8 mouse cellular contexts compared by ENCODE assay signal in genomic region chr11:96696842-96697455, GRCm38 (mm10).
DNase-seq lines count a peak whose midpoint lies in the region; ATAC-seq and TF ChIP-seq lines count a peak whose summit lies in the region.

No protein-coding gene starts in this region.

- peaks cover 13 to 20% of the 10 kb centered on the region in 2 experiments for H3K27me3 ChIP-seq in MEL (ENCODE audit: control insufficient read depth in 1 of 2, insufficient read depth in 2 of 2, low read length in 2 of 2)
- H3K27me3 ChIP-seq in midbrain, embryonic 14.5 days (ENCODE audit: control insufficient read depth, insufficient read depth, low read length) = no peaks in the 10 kb centered on the region

- H3K4me3 ChIP-seq in MEL (ENCODE audit: control insufficient read depth in 1 of 2, insufficient read depth in 1 of 2, low read depth in 2 of 2, low read length in 2 of 2) = no peak overlapping the region
- H3K4me3 ChIP-seq in midbrain, embryonic 14.5 days (replicated peaks; ENCODE audit: low read depth, low read length) = no peak overlapping the region

- H3K79me2 ChIP-seq in MEL (ENCODE audit: control insufficient read depth, insufficient read depth, low read length, poor library complexity) = no peaks in the 10 kb centered on the region

- ATAC-seq in midbrain, embryonic 14.5 days (ENCODE audit: low FRiP score, low TSS enrichment) = no peak
- no peak for ATAC-seq in megakaryocyte-erythroid progenitor cell, adult 5-6 weeks (replicated peaks; ENCODE audit: low FRiP score, low TSS enrichment, poor library complexity, severe bottlenecking)
- no peak for ATAC-seq in monocyte, adult 5-6 weeks (replicated peaks; ENCODE audit: insufficient number of reproducible peaks, low FRiP score, low TSS enrichment, poor library complexity, severe bottlenecking)

- WGBS in midbrain, embryonic 14.5 days = 20% methylated on average over 7 of the region's 7 CpGs

- H3K4me1 ChIP-seq in MEL (ENCODE audit: control insufficient read depth in 1 of 2, insufficient read depth in 2 of 2, low read length in 2 of 2) = no peaks in the 10 kb centered on the region
- H3K4me1 ChIP-seq in midbrain, embryonic 14.5 days (ENCODE audit: control insufficient read depth, insufficient read depth, low read length) = peaks cover 17% of the 10 kb centered on the region

- no peak overlapping the region for H3K9ac ChIP-seq in MEL (ENCODE audit: control insufficient read depth, low read depth, low read length, poor library complexity, severe bottlenecking)
- H3K9ac ChIP-seq in midbrain, embryonic 14.5 days (replicated peaks; ENCODE audit: low read length) = no peak overlapping the region

- no peak for TF ChIP-seq EP300 in MEL (IDR thresholded peaks at IDR 0.05; ENCODE audit: low read depth in 1 of 2, low read length in 2 of 2)

- TF ChIP-seq RAD21 in MEL (IDR thresholded peaks at IDR 0.05; ENCODE audit: low read depth, low read length) = no peak

- peak; percentile 43 to 59 for DNase-seq in cerebellum, postnatal 14 days
- DNase-seq in cerebellum, adult 11 months = no peak
- peak; percentile 18 for DNase-seq in MEL (ENCODE audit: low read depth, low spot score)
- peak; percentile 54 for DNase-seq in kidney, adult 18-20 months
- peak; percentile 52 for DNase-seq in midbrain, embryonic 14.5 days
- no peak for DNase-seq in layer of hippocampus, postnatal 14 days (ENCODE audit: low spot score in 2 of 2)

- H3K9me3 ChIP-seq in MEL (replicated peaks; ENCODE audit: insufficient read depth, low read length) = no peaks in the 10 kb centered on the region
- H3K9me3 ChIP-seq in midbrain, embryonic 14.5 days (ENCODE audit: control insufficient read depth, low read length) = no peaks in the 10 kb centered on the region

- no peak for TF ChIP-seq POLR2A in MEL (IDR thresholded peaks at IDR 0.05; ENCODE audit: control insufficient read depth in 1 of 2, insufficient read depth in 1 of 2, low read depth in 1 of 2, low read length in 2 of 2, poor library complexity in 1 of 2)

- H3K27ac ChIP-seq in MEL (ENCODE audit: control insufficient read depth, low read depth, low read length) = no peak overlapping the region
- H3K27ac ChIP-seq in midbrain, embryonic 14.5 days (replicated peaks; ENCODE audit: low read depth, low read length) = no peak overlapping the region

- no peaks in the 10 kb centered on the region for H3K36me3 ChIP-seq in MEL (ENCODE audit: control insufficient read depth in 1 of 2, insufficient read depth in 2 of 2, low read length in 2 of 2)
- H3K36me3 ChIP-seq in midbrain, embryonic 14.5 days (ENCODE audit: control insufficient read depth, insufficient read depth, low read length) = no peaks in the 10 kb centered on the region

- TF ChIP-seq CTCF in MEL (IDR thresholded peaks at IDR 0.05 in 2 of 3, conservative IDR thresholded peaks at IDR 0.05 in 1 of 3; ENCODE audit: control insufficient read depth in 1 of 3, insufficient read depth in 1 of 3, low read depth in 2 of 3, low read length in 3 of 3, poor library complexity in 1 of 3, severe bottlenecking in 1 of 3) = no peak

- H3K4me2 ChIP-seq in midbrain, embryonic 14.5 days (ENCODE audit: low read length) = peak overlapping the region; percentile 21; the same call in 1 of the 2 replicates

TF ChIP-seq in MEL, 35 proteins besides CTCF, POLR2A, EP300 and RAD21:
- TF ChIP-seq TCF12 (IDR thresholded peaks at IDR 0.05; ENCODE audit: low read depth, low read length) (no peak), ZNF384 (IDR thresholded peaks at IDR 0.05; ENCODE audit: low read depth, low read length) (peak; percentile 70), SIN3A (IDR thresholded peaks at IDR 0.05; ENCODE audit: low read length) (0 out of 2 replicates have a peak, but pooled peaks have one; percentile 23), USF1 (IDR thresholded peaks at IDR 0.05; ENCODE audit: low read depth, low read length) (peak; percentile 92), USF2 (IDR thresholded peaks at IDR 0.05; ENCODE audit: borderline replicate concordance in 1 of 2, insufficient read depth in 1 of 2, low read depth in 1 of 2, low read length in 2 of 2) (peak; percentile 53 to 88; a peak in 3 of 4 replicates), MAX (IDR thresholded peaks at IDR 0.05; ENCODE audit: low read length) (peak; percentile 46)

Comparison
In these comparisons a context has a peak if more than half of its experiments do, and no peak if none do; other contexts are left out.
1. DNase-seq: peak in cerebellum, postnatal 14 days (2 of 2), MEL (single experiment), kidney, adult 18-20 months (single experiment) and midbrain, embryonic 14.5 days (single experiment); none in cerebellum, adult 11 months (single experiment) and layer of hippocampus, postnatal 14 days (0 of 2).